Mouse (Mus musculus): Measurements from ENCODE around the gene Mex3a. TPM values are rescaled to one million over a fixed set of nuclear protein-coding genes. Genes with fewer than 3 reads are reported as not detected.
"Not testable (repeated sequence)": the region's sequence is repeated elsewhere in the genome, so short reads cannot be mapped to it uniquely, and the experiment has no call there.

The Mex3a gene
- polyA plus RNA-seq, 1 experiment from 2014 or later: 37.7 TPM

DNA sequence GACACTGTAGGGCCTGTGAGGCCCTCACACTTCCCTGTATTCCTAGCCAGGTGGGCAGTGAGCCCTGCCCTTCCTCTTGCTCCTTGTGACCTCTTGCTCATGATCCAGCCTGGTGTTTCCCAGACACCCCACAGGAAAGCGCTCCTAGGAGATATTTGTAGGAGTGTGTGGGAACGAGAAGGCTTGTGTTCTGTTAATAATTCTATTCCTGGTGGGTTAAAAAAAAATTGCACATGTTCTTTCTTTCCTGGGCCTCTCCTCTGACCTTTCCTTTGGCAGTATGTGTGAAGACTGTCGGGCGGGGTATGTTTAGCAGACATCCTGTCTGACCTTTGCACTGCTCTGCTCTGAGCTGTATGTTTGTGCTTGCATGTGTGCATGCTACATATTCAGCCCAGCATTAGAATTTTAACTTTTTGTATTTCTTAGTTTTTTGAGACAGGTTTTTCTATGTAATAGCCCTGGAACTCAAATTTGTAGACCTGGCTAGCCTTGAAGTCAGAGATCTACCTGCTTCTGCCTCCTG lies 34.4 kb downstream of the Mex3a start:
- H3K27me3 ChIP-seq: no peaks in the 10 kb centered on the region
- no peak overlapping the region for H3K27ac ChIP-seq
- no peaks in the 10 kb centered on the region for H3K9me3 ChIP-seq
- no peak for ATAC-seq (ENCODE audit: insufficient number of reproducible peaks, insufficient read depth, low FRiP score, low TSS enrichment)
- no peak overlapping the region for H3K4me3 ChIP-seq
- no peaks in the 10 kb centered on the region for H3K4me1 ChIP-seq
- WGBS: 87% methylated on average over 4 of the region's 4 CpGs
- no peak overlapping the region for H3K9ac ChIP-seq
- H3K36me3 ChIP-seq: peaks cover 93% of the 10 kb centered on the region
- no peak overlapping the region for H3K4me2 ChIP-seq (replicated peaks)

DNA sequence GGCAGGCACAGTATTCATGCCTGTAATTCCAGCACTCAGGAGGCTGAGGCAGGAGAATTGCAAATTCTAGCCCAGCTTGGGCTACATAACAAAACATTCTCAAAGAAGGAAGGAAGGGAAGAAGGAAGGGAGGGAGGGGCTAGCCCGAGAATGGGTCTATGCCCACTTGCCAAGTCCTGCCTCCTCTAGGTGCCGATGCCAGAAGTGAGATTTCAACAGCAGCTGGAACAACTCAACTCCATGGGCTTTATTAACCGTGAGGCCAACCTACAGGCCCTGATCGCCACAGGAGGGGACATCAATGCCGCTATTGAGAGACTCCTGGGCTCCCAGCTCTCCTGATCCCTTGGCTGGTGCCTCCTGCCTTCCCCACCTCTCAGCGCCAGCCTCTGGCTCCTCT lies 35.7 kb downstream of the Mex3a start:
- ATAC-seq (ENCODE audit: insufficient number of reproducible peaks, insufficient read depth, low FRiP score, low TSS enrichment): no peak
- H3K36me3 ChIP-seq: peaks cover 80% of the 10 kb centered on the region
- H3K9ac ChIP-seq: no peak overlapping the region
- H3K27me3 ChIP-seq: no peaks in the 10 kb centered on the region
- no peak overlapping the region for H3K27ac ChIP-seq
- H3K9me3 ChIP-seq: no peaks in the 10 kb centered on the region
- H3K4me1 ChIP-seq: no peaks in the 10 kb centered on the region
- H3K4me3 ChIP-seq: no peak overlapping the region
- 97% methylated on average over 6 of the region's 6 CpGs for WGBS
- no peak overlapping the region for H3K4me2 ChIP-seq (replicated peaks)

GRCm38 (mm10) chr3:88568615-88569014 lies 36.4 kb downstream of the Mex3a start:
- H3K4me3 ChIP-seq: no peak overlapping the region

GRCm38 (mm10) chr3:88569093-88569492 lies 36.9 kb downstream of the Mex3a start:
- Histone ChIP-seq H3K4me2 (replicated peaks) (no peak overlapping the region), H3K27me3 (no peaks in the 10 kb centered on the region), H3K4me3 (no peak overlapping the region), H3K9ac (no peak overlapping the region), H3K36me3 (peaks cover 68% of the 10 kb centered on the region), H3K9me3 (no peaks in the 10 kb centered on the region), H3K4me1 (no peaks in the 10 kb centered on the region), H3K27ac (no peak overlapping the region)
- no peak for ATAC-seq (ENCODE audit: insufficient number of reproducible peaks, insufficient read depth, low FRiP score, low TSS enrichment)
- 96% methylated on average over 2 of the region's 2 CpGs for WGBS

More at GRCm38 (mm10) chr3:88568615-88569014, 36.4 kb downstream of the Mex3a start:
- Histone ChIP-seq H3K27me3 (no peaks in the 10 kb centered on the region), H3K27ac (no peak overlapping the region), H3K9ac (no peak overlapping the region), H3K4me2 (replicated peaks) (no peak overlapping the region), H3K9me3 (no peaks in the 10 kb centered on the region), H3K4me1 (no peaks in the 10 kb centered on the region), H3K36me3 (peaks cover 72% of the 10 kb centered on the region)
- WGBS: 96% methylated on average over 2 of the region's 2 CpGs
- no peak for ATAC-seq (ENCODE audit: insufficient number of reproducible peaks, insufficient read depth, low FRiP score, low TSS enrichment)

DNA sequence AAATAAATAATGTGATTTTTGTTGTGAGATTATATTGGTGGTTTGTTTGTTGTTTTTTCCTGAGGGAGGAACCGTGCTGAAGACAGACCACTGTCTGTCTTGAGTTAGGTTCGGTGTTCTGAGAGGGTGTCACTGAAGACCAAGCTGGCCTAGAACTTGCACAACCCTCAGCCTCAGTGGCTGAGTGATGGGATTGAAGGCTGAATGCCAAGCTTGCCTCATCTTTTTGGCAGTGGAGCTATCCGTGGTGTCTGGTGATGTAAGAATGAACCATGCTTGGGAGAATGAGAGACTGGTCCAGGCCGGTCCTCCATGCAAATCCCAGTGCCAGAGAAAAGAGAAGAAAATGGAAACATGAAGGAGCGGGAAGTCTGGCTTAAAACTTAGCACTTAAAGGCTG lies 37.5 kb downstream of the Mex3a start:
- no peak overlapping the region for H3K4me2 ChIP-seq (replicated peaks)
- no peaks in the 10 kb centered on the region for H3K4me1 ChIP-seq
- ATAC-seq (ENCODE audit: insufficient number of reproducible peaks, insufficient read depth, low FRiP score, low TSS enrichment): no peak
- H3K9me3 ChIP-seq: no peaks in the 10 kb centered on the region
- no peak overlapping the region for H3K4me3 ChIP-seq
- WGBS: 95% methylated on average over 5 of the region's 5 CpGs
- H3K36me3 ChIP-seq: peaks cover 62% of the 10 kb centered on the region
- no peak overlapping the region for H3K9ac ChIP-seq
- H3K27ac ChIP-seq: no peak overlapping the region
- H3K27me3 ChIP-seq: no peaks in the 10 kb centered on the region

DNA sequence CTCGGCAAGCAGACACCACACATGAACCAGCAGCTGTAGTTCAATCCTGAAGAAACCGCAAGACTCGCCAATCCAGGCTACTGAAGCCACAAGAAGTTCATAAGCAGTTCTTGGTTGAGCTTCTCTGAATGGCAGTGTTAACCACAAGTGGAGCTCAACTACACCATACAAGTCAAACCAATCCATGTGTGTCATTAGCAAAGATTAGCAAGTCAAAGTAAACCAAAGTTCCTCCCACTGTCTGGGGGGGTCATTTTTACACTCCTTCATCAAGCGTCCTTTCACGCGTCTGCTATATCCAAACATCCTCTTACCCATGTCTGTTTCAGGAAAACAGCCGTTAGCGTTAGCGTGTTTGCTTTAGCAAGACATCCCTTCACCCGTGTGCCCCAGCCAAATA lies 38.1 kb downstream of the Mex3a start:
- no peaks in the 10 kb centered on the region for H3K9me3 ChIP-seq
- no peak overlapping the region for H3K27ac ChIP-seq
- peaks cover 55% of the 10 kb centered on the region for H3K36me3 ChIP-seq
- no peak overlapping the region for H3K4me2 ChIP-seq (replicated peaks)
- 95% methylated on average over 10 of the region's 10 CpGs for WGBS
- H3K4me3 ChIP-seq: no peak overlapping the region
- no peak for ATAC-seq (ENCODE audit: insufficient number of reproducible peaks, insufficient read depth, low FRiP score, low TSS enrichment)
- no peaks in the 10 kb centered on the region for H3K4me1 ChIP-seq
- H3K27me3 ChIP-seq: no peaks in the 10 kb centered on the region
- H3K9ac ChIP-seq: no peak overlapping the region

GRCm38 (mm10) chr3:88571856-88572255 lies 39.7 kb downstream of the Mex3a start:
- Histone ChIP-seq H3K27me3 (no peaks in the 10 kb centered on the region), H3K4me1 (no peaks in the 10 kb centered on the region), H3K4me2 (replicated peaks) (no peak overlapping the region), H3K27ac (no peak overlapping the region), H3K4me3 (no peak overlapping the region), H3K36me3 (peaks cover 40% of the 10 kb centered on the region), H3K9ac (no peak overlapping the region), H3K9me3 (no peaks in the 10 kb centered on the region)
- ATAC-seq (ENCODE audit: insufficient number of reproducible peaks, insufficient read depth, low FRiP score, low TSS enrichment): no peak
- 76% methylated on average over 1 of the region's 1 CpGs for WGBS

GRCm38 (mm10) chr3:88572835-88573234 lies 40.6 kb downstream of the Mex3a start:
- Histone ChIP-seq H3K27ac (no peak overlapping the region), H3K4me2 (replicated peaks) (no peak overlapping the region), H3K9ac (no peak overlapping the region), H3K27me3 (no peaks in the 10 kb centered on the region), H3K9me3 (no peaks in the 10 kb centered on the region), H3K4me1 (no peaks in the 10 kb centered on the region), H3K4me3 (no peak overlapping the region), H3K36me3 (peaks cover 31% of the 10 kb centered on the region)
- WGBS: 76% methylated on average over 2 of the region's 2 CpGs
- ATAC-seq (ENCODE audit: insufficient number of reproducible peaks, insufficient read depth, low FRiP score, low TSS enrichment): no peak

DNA sequence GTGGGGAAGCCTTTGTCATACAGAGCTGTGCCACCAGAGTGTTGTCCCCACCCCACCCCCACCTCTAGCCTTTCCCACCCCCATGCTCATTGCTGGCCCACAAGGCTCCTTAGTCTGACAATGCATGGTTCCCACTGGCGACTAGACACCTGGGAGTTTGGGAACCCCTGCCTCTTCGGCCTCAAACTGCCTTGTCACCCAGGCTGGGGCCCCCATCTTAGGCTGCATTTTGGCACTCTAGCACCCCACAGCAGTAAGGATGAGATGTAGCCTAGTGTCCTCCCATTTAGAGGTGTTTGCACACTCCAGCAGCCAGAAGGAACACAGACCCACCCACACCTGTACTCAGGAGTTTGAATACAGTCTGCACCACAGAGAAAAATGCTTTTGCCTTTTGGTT lies 41.6 kb downstream of the Mex3a start:
- Histone ChIP-seq H3K4me3 (no peak overlapping the region), H3K4me2 (replicated peaks) (no peak overlapping the region), H3K9ac (no peak overlapping the region), H3K9me3 (no peaks in the 10 kb centered on the region), H3K27me3 (no peaks in the 10 kb centered on the region), H3K36me3 (peaks cover 21% of the 10 kb centered on the region), H3K4me1 (no peaks in the 10 kb centered on the region), H3K27ac (no peak overlapping the region)
- no peak for ATAC-seq (ENCODE audit: insufficient number of reproducible peaks, insufficient read depth, low FRiP score, low TSS enrichment)
- 87% methylated on average over 2 of the region's 2 CpGs for WGBS

DNA sequence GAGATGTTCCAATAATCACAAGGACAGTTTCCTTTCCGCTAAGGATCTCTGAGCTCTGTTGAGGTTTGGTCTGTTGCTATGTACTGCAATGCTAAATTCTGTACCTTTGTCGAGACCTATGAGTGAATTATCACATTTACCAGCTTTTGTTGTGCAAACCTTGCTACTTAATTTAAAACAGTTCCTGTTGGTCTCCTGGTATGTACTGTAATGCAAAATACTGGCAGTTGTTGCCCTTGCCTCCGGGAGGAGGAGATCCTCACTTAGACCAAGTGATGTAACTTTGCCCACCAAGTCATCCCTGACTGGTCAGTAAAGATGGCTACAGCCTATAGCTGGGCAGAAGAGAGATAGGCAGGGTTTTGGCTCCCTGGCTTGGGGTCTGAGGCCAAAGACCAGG lies 43.3 kb downstream of the Mex3a start, which contains the start of gene Ssr2:
Gene Ssr2, plus strand, starts transcription at position 337 of the 400 bp plus-strand sequence.
- Histone ChIP-seq H3K9me3 (no peaks in the 10 kb centered on the region), H3K36me3 (0 out of 2 replicates have a peak, but pooled peaks cover 4% of the 10 kb centered on the region), H3K4me1 (peaks cover 6% of the 10 kb centered on the region), H3K9ac (no peak within 1 kb of the TSS), H3K27ac (no peak within 1 kb of the TSS), H3K27me3 (no peaks in the 10 kb centered on the region), H3K4me3 (no peak within 1 kb of the TSS), H3K4me2 (replicated peaks) (no peak within 1 kb of the TSS)
- ATAC-seq (ENCODE audit: insufficient number of reproducible peaks, insufficient read depth, low FRiP score, low TSS enrichment): no peak
- 85% methylated on average over 3 of the region's 3 CpGs for WGBS

GRCm38 (mm10) chr3:88577846-88578245 lies 45.7 kb downstream of the Mex3a start:
- H3K9me3 ChIP-seq; H3K27ac ChIP-seq; H3K27me3 ChIP-seq; H3K9ac ChIP-seq; H3K4me2 ChIP-seq (replicated peaks); H3K4me1 ChIP-seq; ATAC-seq (ENCODE audit: insufficient number of reproducible peaks, insufficient read depth, low FRiP score, low TSS enrichment); H3K4me3 ChIP-seq: not testable (repeated sequence)
- 83% methylated on average over 5 of the region's 5 CpGs for WGBS
- H3K36me3 ChIP-seq: peaks cover 12% of the 10 kb centered on the region

- H3K27ac ChIP-seq: no peak overlapping the region
- 48% methylated on average over 8 of the region's 8 CpGs for WGBS
- H3K27me3 ChIP-seq: no peaks in the 10 kb centered on the region
- no peaks in the 10 kb centered on the region for H3K9me3 ChIP-seq
- peaks cover 21% of the 10 kb centered on the region for H3K36me3 ChIP-seq
- H3K4me3 ChIP-seq: peak overlapping the region; percentile 93
- peaks cover 7% of the 10 kb centered on the region for H3K4me1 ChIP-seq
- ATAC-seq (ENCODE audit: insufficient number of reproducible peaks, insufficient read depth, low FRiP score, low TSS enrichment): peak; percentile 54; the same call in 1 of the 2 replicates
- peak overlapping the region; percentile 82 for H3K4me2 ChIP-seq (replicated peaks)
- peak overlapping the region; percentile 88; the same call in 1 of the 2 replicates for H3K9ac ChIP-seq
Measured at GRCm38 (mm10) chr3:88578498-88579424, 46.6 kb downstream of the Mex3a start.
